Mouse (Mus musculus) CH12.LX (cell line): ENCODE measurements around the gene Cnih3. TPM values are rescaled to one million over a fixed set of nuclear protein-coding genes. Genes with fewer than 3 reads are reported as not detected.

Experiments used
- DNase-seq: peaks from one replicate; pipeline ENCODE4 v3.0.0-alpha.2; 2013; ENCODE audit errors: extremely low read depth
- H3K27ac ChIP-seq: 2 replicates; pipeline ENCODE4 v1.5.1; 2012; ENCODE audit warnings: low read depth, mild to moderate bottlenecking, control low read depth, moderate library complexity; ENCODE audit not compliant: insufficient read depth
- H3K27me3 ChIP-seq: replicated peaks from 2 replicates; pipeline ENCODE3; 2012; ENCODE audit warnings: inconsistent platforms
- H3K36me3 ChIP-seq, 2 experiments: replicated peaks in 1 of 2; 2 replicates each; pipeline versions ENCODE3 to v1.6.1; 2012; ENCODE audit warnings: inconsistent platforms in 1 of 2, low read length in 1 of 2, mild to moderate bottlenecking in 1 of 2, mixed read lengths in 1 of 2, moderate library complexity in 1 of 2; ENCODE audit not compliant: control insufficient read depth in 1 of 2, insufficient read depth in 1 of 2
- H3K4me1 ChIP-seq, 2 experiments: 2 replicates each; pipeline ENCODE4 v1.6.1; 2012; ENCODE audit warnings: inconsistent platforms in 1 of 2, moderate library complexity in 1 of 2; ENCODE audit not compliant: insufficient read depth in 2 of 2, control insufficient read depth in 1 of 2
- H3K4me2 ChIP-seq: 2 replicates; pipeline ENCODE4 v1.6.1; 2012; ENCODE audit warnings: low read depth, mild to moderate bottlenecking, control low read depth; ENCODE audit not compliant: poor library complexity, insufficient read depth, severe bottlenecking
- H3K4me3 ChIP-seq, 3 experiments: fragments of 150-350 bp in 1 of 3; sonication (generic) in 1 of 3; replicated peaks in 1 of 3; 2 replicates each; pipeline versions ENCODE3 to v1.5.1; 2011 to 2012; ENCODE audit warnings: low read depth in 2 of 3, low read length in 2 of 3, mild to moderate bottlenecking in 2 of 3, moderate library complexity in 2 of 3, control low read depth in 1 of 3, improper control_type of control experiment in 1 of 3, inconsistent platforms in 1 of 3, mixed read lengths in 1 of 3; ENCODE audit not compliant: poor library complexity in 1 of 3
- H3K79me2 ChIP-seq: replicated peaks from 2 replicates; pipeline ENCODE4 v1.6.1; 2012; ENCODE audit warnings: mild to moderate bottlenecking, moderate library complexity; ENCODE audit not compliant: control insufficient read depth, poor library complexity, insufficient read depth, severe bottlenecking; ENCODE audit errors: extremely low read depth
- H3K9ac ChIP-seq: 2 replicates; pipeline ENCODE4 v1.6.1; 2012; ENCODE audit warnings: low read depth, mild to moderate bottlenecking, control low read depth, moderate library complexity; ENCODE audit not compliant: insufficient read depth
- H3K9me3 ChIP-seq: replicated peaks from 2 replicates; pipeline ENCODE3; 2012; ENCODE audit warnings: low read length, inconsistent platforms, mixed read lengths
- CHD1 ChIP-seq: IDR thresholded peaks from 2 replicates; pipeline ENCODE4 v1.6.1; 2012; ENCODE audit warnings: low read depth, low read length, improper control_type of control experiment, inconsistent platforms
- E2F4 ChIP-seq: IDR thresholded peaks from 2 replicates; pipeline ENCODE4 v1.6.1; 2011; ENCODE audit warnings: low read depth, low read length, improper control_type of control experiment; ENCODE audit not compliant: insufficient replicate concordance
- GABPA ChIP-seq: IDR thresholded peaks from 2 replicates; pipeline ENCODE4 v1.6.1; 2012; ENCODE audit warnings: low read depth, low read length, improper control_type of control experiment, inconsistent platforms; ENCODE audit not compliant: insufficient replicate concordance
- HCFC1 ChIP-seq: IDR thresholded peaks from 2 replicates; pipeline ENCODE4 v1.6.1; 2012; ENCODE audit warnings: low read depth, mild to moderate bottlenecking, inconsistent platforms, low read length, improper control_type of control experiment
- IRF4 ChIP-seq: IDR thresholded peaks from 2 replicates; pipeline ENCODE4 v1.6.1; 2014; ENCODE audit warnings: low read depth, mild to moderate bottlenecking, inconsistent platforms, low read length, improper control_type of control experiment
- JUN ChIP-seq: IDR thresholded peaks from 2 replicates; pipeline ENCODE4 v1.6.1; 2011; ENCODE audit warnings: low read depth, mild to moderate bottlenecking, low read length, improper control_type of control experiment, moderate library complexity; ENCODE audit not compliant: insufficient read depth
- JUND ChIP-seq: conservative IDR thresholded peaks from 2 replicates; pipeline ENCODE4 v1.6.1; 2011; ENCODE audit warnings: low read depth, low read length, improper control_type of control experiment
- KAT2A ChIP-seq: IDR thresholded peaks from 2 replicates; pipeline ENCODE4 v1.6.1; 2012; ENCODE audit warnings: low read length, improper control_type of control experiment, inconsistent platforms; ENCODE audit not compliant: insufficient replicate concordance
- MXI1 ChIP-seq: IDR thresholded peaks from 2 replicates; pipeline ENCODE4 v1.6.1; 2011; ENCODE audit warnings: mild to moderate bottlenecking, low read depth, low read length, improper control_type of control experiment
- NELFE ChIP-seq: IDR thresholded peaks from 2 replicates; pipeline ENCODE4 v1.6.1; 2011; ENCODE audit warnings: low read depth, low read length, improper control_type of control experiment
- PAX5 ChIP-seq: IDR thresholded peaks from 2 replicates; pipeline ENCODE4 v1.6.1; 2012; ENCODE audit warnings: low read length, inconsistent platforms, mixed read lengths
- POLR2A ChIP-seq: IDR thresholded peaks from 2 replicates; pipeline ENCODE4 v1.6.1; 2011; ENCODE audit warnings: low read depth, mild to moderate bottlenecking, improper control_type of control experiment, low read length
- POLR2AphosphoS2 ChIP-seq: IDR thresholded peaks from 2 replicates; pipeline ENCODE4 v1.6.1; 2011; ENCODE audit warnings: low read depth, low read length, improper control_type of control experiment
- RCOR1 ChIP-seq: conservative IDR thresholded peaks from 2 replicates; pipeline ENCODE4 v1.6.1; 2012; ENCODE audit warnings: low read depth, mild to moderate bottlenecking, inconsistent platforms, low read length, improper control_type of control experiment
- SIN3A ChIP-seq: IDR thresholded peaks from 2 replicates; pipeline ENCODE4 v1.6.1; 2012; ENCODE audit warnings: low read length, improper control_type of control experiment, inconsistent platforms
- SMC3 ChIP-seq: IDR thresholded peaks from 2 replicates; pipeline ENCODE4 v1.6.1; 2011; ENCODE audit warnings: low read depth, low read length, improper control_type of control experiment
- TBP ChIP-seq: conservative IDR thresholded peaks from 2 replicates; pipeline ENCODE4 v1.6.1; 2011; ENCODE audit warnings: low read depth, low read length, improper control_type of control experiment
- USF2 ChIP-seq: conservative IDR thresholded peaks from 2 replicates; pipeline ENCODE4 v1.6.1; 2011; ENCODE audit warnings: low read depth, low read length, improper control_type of control experiment
- dilution Hi-C: fragments of 300-500 bp; cut with MboI; formaldehyde crosslinking; loops from 2 replicates; pipeline ENCODE4 v1.14.3; 2020; ENCODE audit warnings: low sequenced_read_pairs; ENCODE audit not compliant: extremely low pct_unique_long_range_greater_than_20kb, extremely low pct_ligation_motif_present
- in situ Hi-C: fragments of 300-500 bp; cut with MboI; formaldehyde crosslinking; loops from 3 replicates; pipeline ENCODE4 v1.14.3; 2019; ENCODE audit warnings: low sequenced_read_pairs, low pct_ligation_motif_present, low pct_unique_long_range_greater_than_20kb, mixed read lengths
- polyA plus RNA-seq: library from polyadenylated mRNA; unstranded; fragments of >175 nt; gene quantifications from 2 replicates; pipeline ENCODE4 v1.2.1, GENCODE M21; 2012; ENCODE audit warnings: low read depth; ENCODE audit not compliant: insufficient read length
- total RNA-seq, 2 experiments: library from RNA; depleted of rRNA; stranded (reverse); fragments of 300-350 nt in 1 of 2; fragments of >200 nt in 1 of 2; gene quantifications; 2 replicates each; pipeline ENCODE4 v1.2.3; 2012 to 2014

Cnih3 gene
- total and polyA plus RNA-seq, 3 experiments = not detected

- H3K4me1 ChIP-seq = peaks cover 3 to 10% of the 10 kb centered on the region in 2 experiments
- H3K4me2 ChIP-seq = no peak overlapping the region
Measured at GRCm38 (mm10) chr1:181323134-181323533, 29.3 kb upstream of the Cnih3 start.

GRCm38 (mm10) chr1:181327137-181327536 is 25.3 kb upstream of the Cnih3 start:
- DNase-seq = no peak
- Histone ChIP-seq H3K79me2 (no peaks in the 10 kb centered on the region), H3K4me2 (no peak overlapping the region), H3K4me3 (no peak overlapping the region), H3K27ac (no peak overlapping the region), H3K27me3 (no peaks in the 10 kb centered on the region), H3K9ac (no peak overlapping the region), H3K36me3 (no peaks in the 10 kb centered on the region), H3K9me3 (no peaks in the 10 kb centered on the region), H3K4me1 (peaks cover 0 to 3% of the 10 kb centered on the region in 2 experiments; a peak in 1 of 4 replicates)
- TF ChIP-seq SIN3A (no peak), SMC3 (no peak), MXI1 (no peak), HCFC1 (no peak), IRF4 (no peak), GABPA (no peak), RCOR1 (no peak), CHD1 (no peak), KAT2A (no peak), PAX5 (no peak), NELFE (no peak), JUN (no peak), POLR2AphosphoS2 (no peak), JUND (no peak), USF2 (no peak), E2F4 (no peak)
- dilution Hi-C loops = no loop called here
- in situ Hi-C loops = no loop called here

More at GRCm38 (mm10) chr1:181323134-181323533, 29.3 kb upstream of the Cnih3 start:
- no peak overlapping the region for H3K27ac ChIP-seq
- no peaks in the 10 kb centered on the region for H3K36me3 ChIP-seq
- no peak for TF ChIP-seq POLR2A
- TF ChIP-seq RCOR1 = no peak
- TF ChIP-seq JUN = no peak
- no peak for TF ChIP-seq TBP
- no peaks in the 10 kb centered on the region for H3K27me3 ChIP-seq
- H3K9me3 ChIP-seq = peaks cover 2% of the 10 kb centered on the region
- in situ Hi-C loops (no loop called here), dilution Hi-C loops (no loop called here)
- H3K79me2 ChIP-seq = no peaks in the 10 kb centered on the region
- DNase-seq = no peak
- H3K4me3 ChIP-seq = no peak overlapping the region
- no peak overlapping the region for H3K9ac ChIP-seq
